Mouse (Mus musculus) lung, embryonic 16.5 days (tissue): Measurements from ENCODE around the gene Zfp287. TPM values are rescaled to one million over a fixed set of nuclear protein-coding genes. Genes with fewer than 3 reads are reported as not detected.

ENCODE experiments used
- ATAC-seq: fragments of 200-750 bp; cut with Nextera tagmentation; 2 replicates; pipeline ENCODE4 v1.8.0; 2017; ENCODE audit warnings: low read depth, mild to moderate bottlenecking, moderate library complexity
- H3K27ac ChIP-seq: fragments of 300-500 bp; sonication (generic); 2 replicates; pipeline ENCODE4 v1.5.1; 2014; ENCODE audit warnings: mild to moderate bottlenecking, control low read depth, low read length
- H3K27me3 ChIP-seq: fragments of 300-500 bp; sonication (generic); 2 replicates; pipeline ENCODE4 v1.6.1; 2014; ENCODE audit warnings: low read depth, low read length, mixed read lengths; ENCODE audit not compliant: control insufficient read depth, insufficient read depth
- H3K36me3 ChIP-seq: fragments of 300-500 bp; sonication (generic); 2 replicates; pipeline ENCODE4 v1.6.1; 2014; ENCODE audit warnings: low read length; ENCODE audit not compliant: control insufficient read depth, insufficient read depth
- H3K4me1 ChIP-seq: fragments of 300-500 bp; sonication (generic); replicated peaks from 2 replicates; pipeline ENCODE4 v1.6.1; 2014; ENCODE audit warnings: low read length, mixed read lengths; ENCODE audit not compliant: control insufficient read depth, insufficient read depth
- H3K4me2 ChIP-seq: fragments of 300-500 bp; sonication (generic); 2 replicates; pipeline ENCODE4 v1.6.1; 2014; ENCODE audit warnings: low read depth, low read length, control low read depth
- H3K4me3 ChIP-seq: fragments of 300-500 bp; sonication (generic); 2 replicates; pipeline ENCODE4 v1.5.1; 2014; ENCODE audit warnings: mild to moderate bottlenecking, low read length, control low read depth
- H3K9ac ChIP-seq: fragments of 300-500 bp; sonication (generic); 2 replicates; pipeline ENCODE4 v1.6.1; 2014; ENCODE audit warnings: low read length, control low read depth
- H3K9me3 ChIP-seq: fragments of 300-500 bp; sonication (generic); 2 replicates; pipeline ENCODE4 v1.6.1; 2016; ENCODE audit warnings: low read length; ENCODE audit not compliant: control insufficient read depth
- WGBS: fragments of 180-500 bp; shearing (Covaris S2); extraction: QIAGEN DNeasy Blood & Tissue Kit; methylation state at CpG from one replicate; pipeline ENCODE4 v1.1.7; 2014; 5-methylcytosine and 5-hydroxymethylcytosine counted together
- polyA plus RNA-seq: library from polyadenylated mRNA; unstranded; fragments of >200 nt; fragmentation: Nextera tagmentation; extraction: Ambion mirVana; gene quantifications from 2 replicates; pipeline ENCODE4 v1.2.1, GENCODE M21; 2015

Zfp287 gene
- polyA plus RNA-seq, 1 experiment from 2014 or later: 5.8 TPM

- peaks cover 5% of the 10 kb centered on the region for H3K4me1 ChIP-seq
- no peaks in the 10 kb centered on the region for H3K9me3 ChIP-seq
- ATAC-seq: no peak
- H3K4me2 ChIP-seq: no peak overlapping the region
- H3K27ac ChIP-seq: no peak overlapping the region
- no peaks in the 10 kb centered on the region for H3K36me3 ChIP-seq
- H3K9ac ChIP-seq: no peak overlapping the region
- H3K4me3 ChIP-seq: no peak overlapping the region
- 84% methylated on average over 3 of the region's 3 CpGs for WGBS
- H3K27me3 ChIP-seq: no peaks in the 10 kb centered on the region
Observed at GRCm38 (mm10) chr11:62652080-62652479, 79.6 kb downstream of the Zfp287 start.

GRCm38 (mm10) chr11:62651563-62651962 is 80.1 kb downstream of the Zfp287 start:
- Histone ChIP-seq H3K36me3 (no peaks in the 10 kb centered on the region), H3K9ac (no peak overlapping the region), H3K4me1 (peaks cover 10% of the 10 kb centered on the region), H3K27me3 (no peaks in the 10 kb centered on the region), H3K27ac (no peak overlapping the region), H3K4me3 (no peak overlapping the region), H3K9me3 (no peaks in the 10 kb centered on the region), H3K4me2 (no peak overlapping the region)
- no peak for ATAC-seq
- WGBS: 84% methylated on average over 3 of the region's 3 CpGs

Other genes starting within 250 kb of the Zfp287 start
- 7.9 and 9.0 TPM in 2 replicates for gene Cenpv, start 192.6 kb downstream of the Zfp287 start, polyA plus RNA-seq
- 3,082 and 3,189 TPM in 2 replicates for gene Ubb, start 180.7 kb downstream of the Zfp287 start, polyA plus RNA-seq
- 4.8 and 4.9 TPM in 2 replicates for gene Trpv2, start 157.4 kb downstream of the Zfp287 start, polyA plus RNA-seq
- 10.6 and 11.8 TPM in 2 replicates for gene Lrrc75a, start 83.4 kb downstream of the Zfp287 start, polyA plus RNA-seq
- gene Mmgt2, start 83.2 kb downstream of the Zfp287 start, polyA plus RNA-seq: 34.6 and 38.1 TPM in 2 replicates
- not detected in 2 replicates for gene Gm10428, start 21.2 kb upstream of the Zfp287 start, polyA plus RNA-seq
- 14.8 and 14.9 TPM in 2 replicates for gene Zfp286, start 57.6 kb upstream of the Zfp287 start, polyA plus RNA-seq
- gene Trim16, start 88.3 kb upstream of the Zfp287 start, polyA plus RNA-seq: 23.2 and 25.0 TPM in 2 replicates
- gene Fbxw10, start 115.2 kb upstream of the Zfp287 start, polyA plus RNA-seq: 0.40 and 0.92 TPM in 2 replicates
- gene Tvp23b, start 147.6 kb upstream of the Zfp287 start, polyA plus RNA-seq: 79.5 TPM in 2 replicates
- gene Cdrt4, start 219.3 kb upstream of the Zfp287 start, polyA plus RNA-seq: 0.21 and 0.52 TPM in 2 replicates